Mouse (Mus musculus) cerebellum, adult 2 months (tissue): ENCODE data around the gene Tmem135.

ENCODE experiments used
- CTCF ChIP-seq: fragments of 200-500 bp; IDR thresholded peaks from 2 replicates; pipeline ENCODE4 v1.5.1; 2011; ENCODE audit warnings: low read depth, mild to moderate bottlenecking, control low read depth, low read length, moderate library complexity, borderline replicate concordance; ENCODE audit not compliant: insufficient read depth
- POLR2A ChIP-seq: fragments of 200-500 bp; IDR thresholded peaks from 2 replicates; pipeline ENCODE4 v1.6.1; 2011; ENCODE audit warnings: low read length, control low read depth, borderline replicate concordance; ENCODE audit not compliant: insufficient read depth

- TF ChIP-seq CTCF (no peak), POLR2A (no peak)
These were observed 137.8 kb downstream of the Tmem135 start for GRCm38 (mm10) chr7:89266017-89266760.
